Mouse (Mus musculus) cerebellum, adult 8-10 months (tissue): ENCODE measurements at regions not wholly inside any gene's neighbourhood (a gene's known extent, or its start where the extent isn't known, plus 50 kb on each side); places are given as distances from the start of the nearest gene placed in this dataset.

ENCODE experiments used
- DNase-seq: peaks from one replicate; pipeline ENCODE4 v3.0.0; 2022

- DNase-seq = no peak
These were observed 166.8 kb downstream of the B3gnt2 start for GRCm38 (mm10) chr11:22693984-22694383.

- no peak for DNase-seq
These were observed 165.9 kb downstream of the B3gnt2 start for GRCm38 (mm10) chr11:22694829-22695228.

DNA sequence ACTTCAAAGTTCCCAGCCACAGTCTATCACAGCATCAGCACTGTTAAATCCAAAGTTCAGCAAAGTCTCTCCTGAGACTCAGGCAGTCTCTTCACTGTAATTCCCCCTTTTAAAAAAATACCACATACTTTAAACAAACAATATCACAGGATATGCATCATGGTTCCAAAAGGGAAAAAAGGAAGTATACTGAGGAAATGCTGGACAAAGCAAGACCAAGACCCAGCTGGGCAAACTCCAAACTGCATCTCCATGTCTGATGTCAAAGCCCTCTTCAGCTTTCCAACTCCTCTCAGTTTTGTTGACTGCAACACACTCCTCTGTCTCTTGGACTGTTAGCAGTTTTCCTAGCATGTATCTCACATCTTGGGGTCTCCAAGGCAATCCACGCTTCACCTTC lies 165.5 kb downstream of the B3gnt2 start:
- DNase-seq = no peak

DNA sequence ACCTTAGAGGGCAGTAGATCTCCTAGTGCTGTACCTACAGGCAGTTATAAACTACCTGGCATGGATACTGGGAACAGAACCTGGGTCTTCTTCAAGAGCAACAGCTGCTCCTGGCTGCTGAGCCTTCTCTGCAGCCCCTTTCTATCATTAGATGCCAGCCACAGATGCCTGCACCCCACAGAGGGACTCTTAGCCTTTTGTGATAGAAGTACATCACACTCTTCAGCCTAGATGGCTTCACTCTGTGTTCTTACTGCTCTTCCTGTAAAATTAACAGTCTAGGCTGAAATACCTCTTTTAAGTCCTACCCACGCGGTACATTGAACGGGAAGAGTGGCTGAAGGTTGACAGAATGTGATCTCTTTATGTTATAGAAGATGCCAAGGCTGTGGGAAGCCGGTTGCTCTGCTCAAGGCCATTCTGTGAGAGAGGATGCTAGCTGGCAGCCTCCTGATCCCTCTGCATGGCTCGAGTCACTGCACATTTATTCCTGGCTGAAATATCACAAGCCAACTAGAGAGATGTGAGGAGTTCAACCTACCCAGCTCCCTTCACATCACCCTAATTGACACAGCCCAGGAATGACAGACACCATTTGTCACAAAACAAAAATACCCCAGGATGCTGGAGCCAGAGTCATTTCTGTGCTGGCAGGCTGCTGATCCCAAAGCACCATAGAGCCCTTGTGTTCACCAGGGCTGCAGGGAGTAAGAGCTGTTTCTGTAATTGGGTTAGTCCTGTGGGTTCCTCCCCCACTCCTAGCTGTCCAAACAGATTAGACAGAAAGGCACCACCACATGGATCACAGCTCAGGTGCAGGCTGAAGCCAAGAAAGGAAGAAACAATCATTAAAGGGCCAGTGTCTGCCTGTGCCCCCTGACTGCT lies 162.5 kb downstream of the B3gnt2 start:
- DNase-seq = peak; percentile 71

GRCm38 (mm10) chr11:22706082-22706481 lies 154.7 kb downstream of the B3gnt2 start:
- DNase-seq = no peak
